Mouse (Mus musculus) ovary, adult 18-20 months (tissue): ENCODE results near the gene Baz1a.
"Not testable (repeated sequence)": the region's sequence is repeated elsewhere in the genome, so short reads cannot be mapped to it uniquely, and the experiment has no call there.

ENCODE experiments used
- DNase-seq: peaks from one replicate; pipeline ENCODE4 v3.0.0; 2022; ENCODE audit warnings: low spot score, mixed read lengths

Gene Baz1a

DNA sequence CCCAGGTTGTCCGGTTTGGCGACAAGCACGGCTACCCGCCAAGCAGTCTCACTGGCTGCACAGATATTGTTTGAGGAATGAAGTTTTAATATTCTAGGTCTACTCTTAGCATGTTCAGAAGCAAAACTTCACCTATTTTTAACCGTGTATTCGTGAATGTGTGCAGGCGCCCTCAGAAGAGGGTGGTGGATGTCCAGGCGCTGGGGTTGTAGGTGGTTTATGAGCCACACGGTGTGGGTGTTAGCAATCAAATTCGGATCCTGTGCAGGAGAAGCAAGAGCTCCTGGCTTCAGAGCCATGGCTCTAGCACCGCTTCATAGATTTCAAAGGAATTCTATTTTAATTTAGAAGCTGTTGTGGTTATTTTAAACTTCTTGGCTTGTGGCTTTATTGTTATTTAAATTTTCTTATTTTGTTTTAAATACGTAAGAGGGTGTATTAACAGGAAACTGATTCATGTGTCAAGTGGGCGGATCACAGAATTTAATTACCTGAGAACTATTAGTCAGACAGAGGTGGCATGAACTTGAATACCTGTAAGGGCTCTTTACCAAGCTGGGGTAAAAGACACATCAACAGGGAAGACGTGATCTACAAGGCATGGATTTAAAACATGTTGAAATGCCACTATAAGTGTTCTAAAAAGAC is 6.7 kb downstream of the Baz1a start:
- DNase-seq, result no peak

DNA sequence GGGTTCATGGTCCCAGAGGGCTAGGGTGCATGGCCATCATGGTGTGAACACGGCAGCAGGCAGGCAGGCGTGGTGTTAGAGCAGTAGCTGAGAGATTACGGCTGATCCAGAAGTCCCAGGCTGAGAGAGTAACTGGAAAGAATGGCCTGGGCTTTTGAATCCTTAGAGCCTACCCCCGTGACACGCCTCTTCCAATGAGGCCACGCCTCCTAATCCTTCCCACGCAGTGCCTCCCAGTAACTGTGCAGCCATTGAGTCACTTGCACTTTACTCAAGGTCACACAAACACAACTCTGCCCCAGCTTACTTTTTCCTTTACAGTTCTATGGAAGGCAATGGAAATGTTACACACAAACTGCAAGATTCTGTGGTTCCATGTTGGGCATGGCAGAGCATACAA is 8.1 kb downstream of the Baz1a start:
- no peak for DNase-seq

DNA sequence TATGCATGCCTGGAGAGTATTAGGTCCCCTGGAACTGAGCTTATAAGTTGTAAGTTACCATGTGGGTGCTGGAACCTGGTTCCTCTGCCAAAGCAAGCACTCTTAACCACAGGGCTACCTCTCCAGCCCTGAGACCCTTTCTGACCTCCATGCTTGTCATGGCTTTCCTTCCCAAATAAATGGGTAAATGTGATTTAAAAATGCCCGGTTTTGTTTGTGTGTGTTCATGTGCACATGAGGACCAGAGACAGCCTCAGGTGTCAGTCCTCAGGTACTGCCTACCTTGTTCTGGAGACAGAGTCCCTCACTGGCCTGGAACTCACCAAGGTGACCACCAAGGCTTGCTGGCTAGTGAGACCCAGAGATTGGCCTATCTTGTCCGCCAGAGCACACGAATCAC is 9.8 kb downstream of the Baz1a start:
- DNase-seq, result no peak

DNA sequence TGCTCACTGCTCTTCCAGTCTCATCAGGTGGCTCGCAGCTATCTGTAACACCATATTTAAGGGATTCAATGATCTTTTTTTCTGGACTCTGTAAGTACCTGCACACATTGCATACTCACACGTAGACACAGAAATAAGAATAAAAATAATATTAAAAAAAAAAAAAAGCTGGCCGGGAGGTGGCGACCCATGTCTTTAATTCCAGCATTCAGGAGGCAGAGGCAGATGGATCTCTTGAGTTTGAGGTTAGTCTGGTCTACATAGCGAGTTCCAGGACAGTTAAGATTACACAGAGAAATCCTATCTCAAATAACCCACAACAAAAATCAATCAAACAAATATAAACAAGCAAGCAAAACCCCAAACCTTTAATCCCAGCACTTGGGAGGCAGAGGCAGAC is 10.3 kb downstream of the Baz1a start:
- no peak for DNase-seq

DNA sequence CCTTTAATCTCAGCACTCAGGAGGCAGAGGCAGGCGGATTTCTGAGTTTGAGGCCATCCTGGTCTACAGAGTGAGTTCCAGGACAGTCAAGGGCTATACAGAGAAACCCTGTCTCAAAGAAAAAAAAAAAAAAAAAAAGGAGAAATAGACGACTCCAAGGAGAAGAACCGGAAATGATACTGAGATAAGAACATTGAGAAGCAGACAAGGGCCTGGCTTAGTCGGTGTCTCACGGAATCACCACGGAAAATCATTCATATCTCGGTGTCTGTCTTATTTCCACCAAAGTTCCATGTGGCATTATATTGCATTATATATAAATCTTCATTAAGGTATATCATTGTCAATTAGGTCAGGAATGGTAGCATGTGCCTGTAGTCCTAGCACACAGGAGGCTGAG is 11.6 kb downstream of the Baz1a start:
- DNase-seq, result not testable (repeated sequence)

DNA sequence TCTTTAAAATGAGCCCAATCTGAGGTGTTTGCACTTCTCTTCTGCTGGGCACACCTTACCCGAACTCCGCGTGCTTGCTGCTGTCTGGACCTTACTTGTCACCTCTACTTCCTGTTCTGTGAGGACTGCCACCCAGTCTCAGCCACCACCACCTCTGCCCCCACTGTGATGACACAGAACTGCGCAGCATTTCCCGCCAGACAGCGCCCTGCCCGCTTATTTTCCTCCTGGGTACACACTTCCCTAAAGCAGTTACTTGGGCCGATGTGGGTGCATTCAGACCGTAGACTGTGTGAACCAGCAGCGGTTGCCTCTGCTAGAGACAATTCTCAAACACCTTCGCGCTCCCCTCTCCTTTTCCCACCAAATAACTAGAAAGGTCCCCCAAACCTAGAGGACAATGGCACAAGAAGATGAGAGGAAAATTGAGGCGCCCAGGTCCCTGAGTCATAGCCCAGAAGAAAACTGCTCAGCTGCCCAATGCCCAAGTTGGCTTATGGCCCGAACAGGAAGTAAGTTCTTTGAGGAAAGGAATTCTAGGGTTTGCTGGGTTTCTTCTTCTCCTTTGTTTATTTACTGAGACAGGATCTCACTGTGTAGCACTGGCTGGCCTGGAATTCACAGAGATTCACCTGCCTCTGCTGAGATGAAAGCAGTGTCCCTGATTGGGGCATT is 15.0 kb downstream of the Baz1a start:
- DNase-seq, result no peak

DNA sequence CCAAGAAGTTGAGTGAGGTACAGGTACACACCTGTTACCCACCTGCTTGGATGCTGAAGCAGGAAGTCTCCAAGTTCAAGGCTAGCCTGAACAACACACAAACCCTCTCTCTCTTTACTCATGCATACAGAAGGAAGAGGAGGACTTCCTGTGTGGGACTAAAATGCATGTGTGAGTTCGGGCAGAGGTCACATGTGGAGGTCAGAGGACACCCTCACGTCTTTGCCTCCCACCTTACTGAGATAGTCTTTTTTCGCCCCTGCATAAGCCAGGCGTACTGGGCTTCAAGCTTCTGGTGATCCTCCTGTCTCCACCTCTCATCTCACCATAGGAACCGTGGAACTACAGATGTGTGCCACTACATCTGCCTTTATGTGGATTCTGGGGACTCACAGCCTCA is 15.7 kb downstream of the Baz1a start:
- DNase-seq, result no peak

DNA sequence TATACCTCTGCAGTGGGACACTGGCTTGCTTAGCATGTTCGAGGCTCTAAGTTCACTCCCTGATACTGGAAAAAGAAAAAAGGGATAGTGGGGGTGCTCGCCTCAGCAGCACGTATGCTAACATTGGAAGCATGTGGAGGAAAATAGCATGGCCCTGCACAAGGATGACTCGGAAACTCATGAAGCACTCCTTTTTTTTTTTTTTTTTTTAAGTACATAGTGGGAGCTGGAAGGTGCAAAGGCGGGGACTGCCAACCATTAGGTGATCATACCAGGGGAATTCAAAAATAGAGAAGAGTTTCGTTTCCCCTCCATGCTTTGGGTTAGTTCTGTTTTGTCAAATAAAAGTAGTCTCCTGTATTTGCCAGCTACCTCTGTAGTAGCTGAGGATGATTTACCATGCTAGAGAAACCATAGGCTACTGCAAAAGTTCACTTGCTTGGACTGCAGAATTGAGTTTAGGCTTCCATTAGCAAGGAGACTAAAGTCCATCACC is 17.1 kb downstream of the Baz1a start:
- no peak for DNase-seq

DNA sequence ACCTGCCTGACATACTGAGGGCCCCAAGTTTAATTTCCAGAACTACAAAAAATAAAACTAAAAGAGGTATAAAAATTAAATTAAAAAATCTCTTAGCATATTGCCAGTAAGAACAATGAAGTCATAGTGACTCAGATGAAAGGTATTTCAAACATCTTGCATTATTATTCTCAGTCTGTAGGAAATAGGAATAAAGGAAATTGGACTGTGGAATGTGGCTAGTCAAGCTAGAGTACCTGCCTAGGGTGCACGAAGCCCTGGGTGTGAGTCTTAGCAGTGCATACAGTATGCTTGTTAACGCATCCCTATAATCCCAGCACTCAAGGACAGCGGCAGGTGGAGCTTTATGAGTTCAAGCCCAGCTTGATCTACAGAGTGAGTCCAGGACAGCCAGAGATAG is 18.2 kb downstream of the Baz1a start:
- no peak for DNase-seq

DNA sequence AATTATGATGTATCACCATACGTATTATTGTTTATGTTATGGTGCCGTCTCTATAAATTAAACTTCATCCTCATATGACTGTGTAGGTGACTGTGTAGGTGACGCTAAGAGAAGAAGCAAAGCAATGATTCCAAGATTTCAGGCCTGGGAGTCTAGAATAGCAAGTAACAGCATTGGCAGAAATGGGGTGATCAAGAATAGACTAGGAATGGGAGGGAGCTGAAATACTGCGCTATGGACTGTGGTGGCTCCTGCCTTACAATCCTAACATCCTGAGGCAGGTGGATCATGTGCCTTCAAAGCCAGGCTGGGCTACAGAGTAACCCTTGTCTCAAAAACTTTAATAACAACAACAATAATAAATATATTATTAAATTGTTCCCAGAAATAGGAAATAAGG is 19.7 kb downstream of the Baz1a start:
- DNase-seq, result no peak

DNA sequence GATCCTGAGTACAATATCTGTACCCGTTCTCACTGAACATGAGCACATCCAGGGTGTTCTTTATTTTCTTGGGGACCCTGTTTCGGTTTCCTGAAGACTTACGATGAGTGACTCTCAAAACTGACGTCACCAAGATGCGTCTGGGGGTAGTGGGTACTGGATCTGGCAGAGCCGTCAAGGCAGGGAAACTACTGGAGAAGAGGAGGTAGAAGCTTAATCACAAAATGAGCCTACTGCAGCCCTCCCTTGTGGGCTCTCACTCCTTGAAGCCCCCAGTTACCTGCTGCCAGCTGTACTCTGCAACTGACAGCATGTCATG is 20.1 kb downstream of the Baz1a start:
- no peak for DNase-seq

DNA sequence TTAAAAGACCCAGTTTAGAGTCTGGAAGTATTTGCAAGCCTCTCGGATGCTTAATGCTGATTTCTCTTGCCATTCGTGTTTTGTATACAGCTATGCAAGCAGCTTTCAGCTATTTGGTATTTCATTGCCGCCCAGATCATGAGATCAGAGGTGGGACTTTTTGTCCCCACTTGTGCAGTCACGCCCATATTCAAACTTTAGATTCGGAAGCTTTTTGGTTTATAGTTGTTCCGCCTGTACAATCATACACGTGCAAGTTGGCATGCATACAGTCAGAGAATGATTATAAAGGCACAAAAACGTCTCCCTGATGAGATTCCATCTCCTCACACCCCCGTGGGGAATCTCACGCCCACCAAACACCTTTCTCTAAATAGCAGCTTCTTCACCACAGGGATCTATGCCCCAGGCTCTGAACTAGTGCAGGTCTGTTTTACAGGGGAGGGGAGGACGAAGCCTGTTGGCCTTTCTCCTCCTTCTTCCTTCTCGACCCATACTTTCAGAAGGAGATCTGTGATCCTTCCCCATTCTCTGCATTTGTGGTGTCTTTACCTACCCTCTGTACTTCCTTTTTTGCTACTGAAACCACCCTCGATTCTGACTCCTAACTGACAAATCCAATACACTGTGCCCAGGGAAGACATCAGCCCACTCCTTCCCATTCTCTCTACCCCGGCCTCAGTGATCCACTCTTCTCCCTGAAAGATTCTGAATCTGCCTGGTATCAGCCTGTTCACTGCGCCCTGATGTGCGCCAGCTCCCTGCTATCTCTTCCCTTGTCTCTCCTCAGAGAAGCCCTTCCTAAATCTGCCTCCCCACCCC is 20.7 kb downstream of the Baz1a start:
- DNase-seq, result no peak

DNA sequence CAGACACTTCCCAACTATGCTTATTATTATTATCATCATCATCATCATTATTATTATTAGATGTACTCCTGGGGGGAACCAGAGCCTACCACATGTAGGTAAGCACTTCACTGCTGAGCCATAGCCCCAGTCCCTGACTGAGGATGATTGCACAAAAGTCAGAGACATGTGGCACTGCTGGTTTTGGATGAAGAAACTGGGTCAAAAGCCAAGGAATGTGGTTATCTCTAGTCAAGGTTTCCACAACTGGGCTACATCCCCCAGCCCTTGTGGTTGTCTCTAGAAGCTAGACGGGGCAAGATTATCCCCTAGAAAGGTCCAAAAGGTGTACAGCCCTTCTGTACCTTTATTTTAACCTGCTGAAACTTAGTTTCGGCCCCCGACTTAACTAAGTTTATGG is 21.3 kb downstream of the Baz1a start:
- DNase-seq, result peak; percentile 16

DNA sequence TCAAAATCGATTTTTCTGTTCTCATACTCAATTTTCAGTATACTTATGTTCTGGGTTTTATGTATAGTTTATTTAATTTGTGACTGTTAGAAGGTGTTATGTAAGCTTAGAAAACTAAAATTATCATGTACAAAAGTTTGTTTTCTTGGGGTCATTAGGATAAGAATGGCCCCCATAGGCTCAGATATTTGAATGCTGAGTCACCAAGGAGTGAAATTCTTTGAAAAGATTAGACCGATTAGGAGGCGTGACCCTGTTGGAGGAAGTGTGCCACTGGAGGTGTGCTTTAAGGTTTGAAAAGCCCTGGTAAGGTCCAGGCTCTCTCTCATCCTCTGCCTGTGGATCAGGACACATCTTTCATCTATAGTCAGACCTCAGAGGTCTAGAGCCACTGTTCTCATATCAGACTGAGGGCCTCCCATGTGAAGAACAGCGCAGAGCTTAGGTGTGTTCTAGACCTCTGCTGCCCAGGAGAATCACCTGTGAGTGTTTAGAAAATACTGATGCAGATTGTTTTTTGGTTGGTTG is 25.8 kb downstream of the Baz1a start:
- DNase-seq, result no peak

DNA sequence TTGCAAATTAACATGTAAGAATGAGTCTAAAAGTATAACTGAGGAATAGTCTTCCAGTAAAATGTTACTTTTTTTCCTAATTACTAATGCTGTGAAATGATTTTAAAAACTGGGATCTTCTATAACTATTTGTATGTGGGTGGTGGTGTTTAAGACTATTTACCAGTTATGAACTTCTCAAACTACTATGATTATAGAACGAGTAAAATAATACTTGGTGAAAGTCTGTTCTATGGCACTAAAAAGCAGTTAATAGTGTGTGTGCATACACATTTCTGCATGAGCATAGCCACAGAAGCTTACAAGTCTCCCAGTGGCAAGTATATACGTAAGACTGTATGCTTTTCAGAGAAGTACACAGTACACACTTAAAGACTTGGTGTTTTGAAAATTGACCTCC is 27.0 kb downstream of the Baz1a start:
- DNase-seq, result no peak

DNA sequence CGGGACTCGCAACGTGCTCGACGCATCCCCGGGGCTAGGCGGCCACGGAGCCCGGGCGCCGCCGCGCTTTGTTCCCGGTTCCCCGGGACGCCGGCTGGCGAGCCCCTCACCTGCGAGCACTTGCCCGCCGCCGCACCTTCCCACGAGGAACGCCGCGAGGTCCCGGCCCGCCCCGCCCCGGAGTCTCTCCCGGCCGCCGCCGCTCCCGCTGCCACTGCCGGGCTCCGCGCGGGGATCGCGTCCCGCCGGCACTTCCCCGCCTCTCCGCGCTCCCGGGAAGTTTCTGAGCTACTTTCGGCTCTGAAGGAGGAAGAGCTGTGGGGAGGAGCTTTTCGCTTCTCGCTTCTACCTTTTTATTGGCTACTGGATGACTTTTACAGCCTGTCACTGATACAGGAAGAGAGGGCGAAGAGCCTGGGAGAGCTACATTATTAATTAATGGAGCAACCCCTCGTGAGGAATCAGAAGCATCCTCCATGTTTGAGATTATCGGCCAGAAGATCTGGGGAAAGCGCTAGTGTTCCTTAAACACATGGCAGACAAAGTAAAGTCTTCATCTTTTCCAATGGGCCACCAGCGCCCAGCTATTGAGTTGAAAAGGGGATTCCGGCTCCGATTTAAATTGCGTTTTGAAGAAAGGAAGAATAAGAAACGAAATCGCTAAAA is 28.0 kb downstream of the Baz1a start, which contains the start of gene Gm20403:
TSS of gene Gm20403 (minus strand) at position 478 of the 666 bp plus-strand sequence.
- DNase-seq, result peak; percentile 65

DNA sequence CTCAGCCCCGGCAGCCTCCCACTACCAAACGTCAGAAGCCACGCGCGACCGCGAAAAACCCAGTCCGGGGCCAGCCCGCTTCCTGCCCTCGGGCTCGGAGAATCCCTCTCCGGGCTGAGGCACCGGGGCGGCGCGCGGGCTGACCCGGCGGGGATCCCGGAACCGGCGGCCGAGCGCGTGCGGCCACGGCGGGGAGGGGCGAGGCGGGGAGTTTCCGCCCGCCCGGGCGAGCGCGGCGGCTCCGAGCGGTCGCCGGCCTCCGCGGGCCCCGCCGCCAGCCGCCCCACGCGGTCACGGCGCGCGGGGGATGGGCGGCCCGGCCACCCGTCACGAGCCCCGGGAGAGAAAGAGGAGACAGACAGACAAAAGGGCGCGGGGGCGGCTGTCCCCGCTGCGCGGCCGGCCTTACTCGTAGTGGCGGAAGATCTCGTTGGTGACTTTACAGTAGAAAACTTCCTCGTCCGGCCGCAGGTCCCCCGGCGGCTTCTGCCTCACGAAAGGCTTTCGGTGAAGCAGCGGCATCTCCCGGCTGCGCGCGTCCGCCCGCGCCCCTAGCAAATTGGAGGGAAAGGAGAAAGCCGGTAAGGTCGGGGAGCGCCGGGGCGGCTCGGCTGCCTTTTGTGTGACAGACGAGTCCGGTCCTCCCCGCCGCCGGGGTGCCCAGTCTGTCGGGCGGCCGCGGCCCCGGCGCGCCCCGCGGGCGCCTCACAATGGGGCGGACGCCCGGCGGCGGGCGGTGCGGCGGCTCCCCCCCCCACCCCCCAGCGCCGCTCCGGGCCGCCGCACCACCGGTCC is 28.7 kb downstream of the Baz1a start:
- peak; percentile 10 for DNase-seq

DNA sequence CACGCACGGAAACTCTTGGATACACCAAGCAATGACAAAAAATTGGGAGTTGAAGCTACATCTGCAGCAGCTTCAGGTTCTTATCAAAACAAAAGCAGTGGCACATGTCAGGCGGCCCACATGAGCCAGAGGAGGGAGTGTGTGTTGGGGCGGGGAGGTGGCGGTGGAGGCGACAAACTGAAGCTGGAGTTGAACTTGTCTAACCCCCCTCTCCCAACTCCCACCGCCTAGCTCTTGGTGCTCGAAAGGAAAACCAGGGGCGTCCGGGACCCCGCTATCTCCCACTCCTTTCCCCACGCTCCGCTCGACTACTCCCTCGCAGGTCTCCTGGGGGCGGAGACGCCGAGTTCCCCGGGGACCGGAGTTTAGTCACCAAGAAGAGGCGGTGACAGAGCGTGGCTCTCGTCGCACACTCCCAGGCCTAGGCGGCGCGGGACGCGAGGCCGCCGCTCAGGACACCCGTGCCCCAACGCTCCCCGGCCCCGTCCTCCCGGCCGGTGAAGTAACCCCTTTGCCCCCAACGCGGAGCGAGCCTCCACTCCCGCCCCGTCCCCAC is 29.4 kb downstream of the Baz1a start:
- DNase-seq, result peak; percentile 15

DNA sequence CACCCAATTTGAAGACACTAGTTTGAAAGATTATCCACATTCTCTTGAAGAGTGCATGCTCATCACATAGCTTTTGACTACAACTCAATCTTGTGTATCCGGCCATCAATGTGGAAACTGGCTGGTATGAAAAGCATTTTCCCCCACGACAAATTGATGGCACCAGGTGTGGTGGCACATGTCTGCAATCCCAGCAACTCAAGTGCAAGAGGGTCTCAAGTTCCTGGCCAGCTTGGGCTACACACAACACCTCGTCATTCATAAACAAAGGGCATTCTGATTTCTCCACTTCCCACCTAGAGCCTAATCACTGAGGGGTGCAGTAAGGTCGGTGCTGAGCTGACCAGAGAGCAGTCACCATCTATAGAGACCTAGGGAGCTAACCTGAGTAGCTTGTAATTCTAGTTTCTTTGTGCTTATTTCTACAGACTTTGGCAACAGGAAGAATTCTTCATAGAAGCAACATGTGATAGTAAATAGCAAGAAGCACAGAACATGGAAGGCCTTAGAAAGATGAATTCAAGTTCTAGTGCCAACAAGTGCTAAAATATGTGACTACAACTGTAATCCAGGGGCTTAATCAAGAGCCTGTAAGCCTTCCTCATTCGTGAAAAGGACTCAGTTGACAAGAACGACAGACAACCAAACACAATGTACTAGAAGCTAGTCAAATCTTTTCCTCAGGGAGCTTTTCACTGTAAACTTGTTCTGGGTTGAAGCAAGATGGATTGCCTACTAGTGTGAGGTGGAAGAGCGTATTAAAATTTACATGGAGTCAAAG is 31.0 kb downstream of the Baz1a start:
- DNase-seq, result no peak

DNA sequence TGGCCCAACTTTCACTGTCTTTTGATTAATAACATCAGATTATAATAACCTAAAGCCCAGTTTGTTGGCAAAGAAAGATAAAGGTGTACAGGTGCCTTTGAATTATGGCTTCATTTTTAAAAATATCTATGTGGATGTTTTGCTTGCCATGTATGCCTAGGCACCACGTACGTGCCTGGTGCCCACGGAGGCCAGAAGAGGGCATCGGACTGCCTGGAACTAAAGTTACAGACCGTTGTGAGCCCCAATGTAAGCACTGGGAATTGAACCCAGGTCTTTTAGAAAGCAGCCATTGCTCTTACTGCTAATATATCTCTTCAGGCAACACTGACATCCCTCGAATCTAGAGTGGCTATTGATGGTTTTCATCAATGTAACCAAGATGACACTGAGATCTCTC is 32.2 kb downstream of the Baz1a start:
- DNase-seq, result no peak
